Mouse (Mus musculus) left cerebral cortex, postnatal 10 days (tissue): ENCODE measurements at regions not wholly inside any gene's neighbourhood (a gene's known extent, or its start where the extent isn't known, plus 50 kb on each side); places are given as distances from the start of the nearest gene placed in this dataset. TPM values are rescaled to one million over a fixed set of nuclear protein-coding genes. Genes with fewer than 3 reads are reported as not detected.
"Not testable (repeated sequence)": the region's sequence is repeated elsewhere in the genome, so short reads cannot be mapped to it uniquely, and the experiment has no call there.

ENCODE experiments used
- DNase-seq, 2 experiments: peaks; one replicate each; pipeline ENCODE4 v3.0.0; 2021 to 2022; ENCODE audit warnings: low spot score in 2 of 2, mixed read lengths in 1 of 2; ENCODE audit errors: extremely low spot score in 1 of 2
- intact Hi-C: fragments of 180-260 bp; cut with DNase I; formaldehyde crosslinking; loops from one replicate; pipeline ENCODE4 v1.15.1; 2025
- microRNA-seq: library from miRNA; unstranded; fragments of <30 nt; microRNA quantifications from one replicate; pipeline ENCODE4 v1.2.0, GENCODE M21; 2022

GRCm38 (mm10) chr12:115664081-115664480 is 383.4 kb upstream of the Zfp386 start:
- DNase-seq, intact Hi-C loops: not testable (repeated sequence)

DNA sequence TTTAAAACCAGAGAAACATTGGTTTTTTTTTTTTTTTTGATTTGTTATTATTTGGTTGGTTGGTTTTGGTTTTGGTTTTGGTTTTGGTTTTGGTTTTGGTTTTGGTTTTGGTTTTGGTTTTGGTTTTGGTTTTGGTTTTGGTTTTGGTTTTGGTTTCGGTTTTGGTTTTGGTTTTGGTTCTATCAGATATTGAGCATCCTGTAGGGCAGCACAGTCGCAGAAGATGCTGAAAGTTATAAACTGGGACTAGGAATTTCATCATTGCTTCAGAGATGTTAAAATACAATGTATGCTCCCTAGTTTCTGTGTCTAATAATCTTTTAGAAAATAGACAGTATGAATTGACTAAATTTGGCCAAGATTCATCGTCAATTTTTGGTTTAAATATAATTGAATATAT is 375.8 kb upstream of the Zfp386 start:
- DNase-seq, intact Hi-C loops: not testable (repeated sequence)

- intact Hi-C loops, result no loop called here
- DNase-seq, result no peak
These were observed 355.7 kb upstream of the Zfp386 start for GRCm38 (mm10) chr12:115691801-115692200.

- DNase-seq, intact Hi-C loops: not testable (repeated sequence)
These were observed 337.7 kb upstream of the Zfp386 start for GRCm38 (mm10) chr12:115709813-115710212.

GRCm38 (mm10) chr12:115742039-115742438 is 305.5 kb upstream of the Zfp386 start:
- intact Hi-C loops, DNase-seq: not testable (repeated sequence)

GRCm38 (mm10) chr12:115749586-115749985 is 297.9 kb upstream of the Zfp386 start:
- DNase-seq, intact Hi-C loops: not testable (repeated sequence)

DNA sequence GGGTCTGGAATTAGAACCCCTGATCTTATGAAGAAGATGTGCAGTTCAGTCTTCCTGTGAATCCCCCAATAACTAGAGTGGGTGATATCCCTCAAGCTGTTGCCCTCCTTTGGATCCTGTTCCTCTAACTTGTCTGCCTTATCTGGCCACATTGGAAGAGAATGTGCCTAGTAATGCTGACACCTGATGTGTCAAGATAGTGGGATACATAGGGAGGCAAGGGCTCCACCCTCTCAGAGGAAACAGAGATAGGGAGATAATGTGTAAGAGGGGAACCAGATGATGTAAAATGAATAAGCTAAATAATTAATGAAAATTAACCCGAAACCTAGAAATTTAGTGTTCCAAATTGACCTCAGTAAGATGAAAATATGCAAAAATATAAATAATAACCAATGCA is 294.4 kb upstream of the Zfp386 start:
- DNase-seq, intact Hi-C loops: not testable (repeated sequence)

- intact Hi-C loops, DNase-seq: not testable (repeated sequence)
These were observed 290.0 kb upstream of the Zfp386 start for GRCm38 (mm10) chr12:115757526-115757925.

DNA sequence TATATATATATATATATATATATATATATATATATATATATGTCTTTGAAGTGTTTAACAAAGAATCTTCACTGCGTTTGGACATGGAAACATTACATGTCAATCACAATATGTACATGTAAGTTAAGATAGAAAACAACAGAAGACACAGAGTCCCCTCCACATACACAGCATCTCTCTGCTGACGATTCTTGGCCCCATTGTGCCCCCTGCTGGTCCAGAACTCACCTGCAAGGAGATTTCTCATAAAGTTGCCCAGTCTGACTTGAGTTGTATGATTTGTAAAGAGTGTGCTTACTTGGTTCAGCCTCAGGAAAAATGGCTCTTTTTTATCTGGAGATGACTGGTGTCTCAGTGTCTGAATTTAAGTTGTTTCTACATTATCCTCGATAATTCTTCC is 288.5 kb upstream of the Zfp386 start:
- DNase-seq, intact Hi-C loops: not testable (repeated sequence)

DNA sequence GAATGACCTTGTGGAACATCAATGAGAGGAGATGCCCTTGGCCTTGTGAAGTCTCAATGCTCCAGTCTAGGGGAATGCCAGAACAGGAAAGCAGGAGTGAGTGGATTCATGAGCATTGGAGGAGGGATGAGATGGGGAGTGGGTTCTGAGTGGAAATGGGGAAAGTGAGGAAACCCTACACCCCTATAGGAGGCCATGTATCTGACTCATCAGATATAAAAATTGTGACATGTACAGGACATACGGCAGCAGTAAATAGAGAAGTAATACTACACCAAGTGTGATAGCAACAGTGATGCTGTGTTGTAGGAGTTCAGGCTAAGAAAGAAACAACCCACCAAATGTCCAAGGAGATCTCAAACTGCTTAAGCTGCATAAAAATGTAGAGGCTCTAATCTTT is 285.8 kb upstream of the Zfp386 start:
- DNase-seq, intact Hi-C loops: not testable (repeated sequence)

- DNase-seq, intact Hi-C loops: not testable (repeated sequence)
These were observed 282.5 kb upstream of the Zfp386 start for GRCm38 (mm10) chr12:115764939-115765479.

DNA sequence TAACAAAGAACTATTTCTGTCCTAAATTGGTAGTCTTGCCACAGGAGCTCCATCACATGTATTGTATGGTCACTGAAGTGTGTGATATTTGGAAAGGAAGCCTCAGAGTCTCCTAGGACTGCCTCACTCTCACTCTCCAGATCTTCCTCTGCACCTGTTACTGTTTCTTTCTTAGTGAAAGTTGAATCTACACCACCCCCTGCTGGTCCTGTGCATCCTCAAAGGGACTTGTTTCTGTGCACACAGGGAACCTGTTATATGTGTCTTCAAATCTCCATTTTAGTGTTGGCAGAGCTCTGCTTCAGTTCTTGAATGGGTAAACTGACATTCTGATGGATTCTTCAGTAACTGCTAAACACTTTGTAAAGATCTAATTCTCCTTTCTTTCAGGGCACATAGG is 276.3 kb upstream of the Zfp386 start:
- DNase-seq, intact Hi-C loops: not testable (repeated sequence)

- DNase-seq, intact Hi-C loops: not testable (repeated sequence)
These were observed 257.2 kb upstream of the Zfp386 start for GRCm38 (mm10) chr12:115790369-115790768.

- intact Hi-C loops, DNase-seq: not testable (repeated sequence)
These were observed 245.0 kb upstream of the Zfp386 start for GRCm38 (mm10) chr12:115802499-115802898.

DNA sequence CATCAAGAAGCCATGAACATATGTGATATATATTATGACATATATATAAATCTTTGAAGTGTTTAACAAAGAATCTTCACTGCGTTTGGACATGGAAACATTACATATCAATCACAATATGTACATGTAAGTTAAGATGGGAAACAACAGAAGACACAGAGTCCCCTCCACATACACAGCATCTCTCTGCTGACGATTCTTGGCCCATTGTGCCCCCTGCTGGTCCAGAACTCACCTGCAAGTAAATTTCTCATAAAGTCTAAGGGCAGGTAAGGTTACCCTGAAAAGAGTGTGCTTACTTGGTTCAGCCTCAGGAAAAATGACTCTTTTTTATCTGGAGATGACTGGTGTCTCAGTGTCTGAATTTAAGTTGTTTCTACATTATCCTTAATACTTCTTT is 243.8 kb upstream of the Zfp386 start:
- DNase-seq, intact Hi-C loops: not testable (repeated sequence)

DNA sequence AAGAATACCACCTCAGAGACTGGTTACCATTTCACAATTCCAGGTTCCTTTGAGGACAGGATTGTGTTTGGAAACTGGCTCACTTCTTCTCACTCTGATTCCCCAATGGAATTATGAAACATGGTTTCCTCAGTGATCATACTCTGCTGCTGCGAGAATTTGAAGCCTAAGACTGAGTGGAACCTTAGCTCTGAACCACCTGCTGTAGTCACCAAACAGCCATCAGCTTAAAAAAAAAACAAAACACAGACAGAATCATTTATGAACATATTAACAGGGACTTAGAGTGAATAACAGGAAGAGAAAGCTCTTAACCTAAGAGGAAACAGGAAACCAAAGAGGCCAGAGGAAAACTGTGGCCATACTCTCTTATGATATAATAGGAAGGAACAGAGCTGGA is 239.5 kb upstream of the Zfp386 start:
- intact Hi-C loops, result no loop called here
- no peak for DNase-seq

Small RNAs in the stretch of these regions (microRNA-seq; reads per million reads assigned to microRNA genes)
- gene Gm27722 (not detected), gene Mir6388 (not detected)
